Mouse (Mus musculus): ENCODE data around the gene Rab25. TPM values are rescaled to one million over a fixed set of nuclear protein-coding genes. Genes with fewer than 3 reads are reported as not detected.
"Not testable (repeated sequence)": the region's sequence is repeated elsewhere in the genome, so short reads cannot be mapped to it uniquely, and the experiment has no call there.

Gene Rab25
- total RNA-seq (2021): not detected in 2 replicates
- long read RNA-seq, partial matches to known transcripts: 1 of 1 reads
- long read RNA-seq, other reads (novel, unspliced or antisense): 0 of 1 reads

DNA sequence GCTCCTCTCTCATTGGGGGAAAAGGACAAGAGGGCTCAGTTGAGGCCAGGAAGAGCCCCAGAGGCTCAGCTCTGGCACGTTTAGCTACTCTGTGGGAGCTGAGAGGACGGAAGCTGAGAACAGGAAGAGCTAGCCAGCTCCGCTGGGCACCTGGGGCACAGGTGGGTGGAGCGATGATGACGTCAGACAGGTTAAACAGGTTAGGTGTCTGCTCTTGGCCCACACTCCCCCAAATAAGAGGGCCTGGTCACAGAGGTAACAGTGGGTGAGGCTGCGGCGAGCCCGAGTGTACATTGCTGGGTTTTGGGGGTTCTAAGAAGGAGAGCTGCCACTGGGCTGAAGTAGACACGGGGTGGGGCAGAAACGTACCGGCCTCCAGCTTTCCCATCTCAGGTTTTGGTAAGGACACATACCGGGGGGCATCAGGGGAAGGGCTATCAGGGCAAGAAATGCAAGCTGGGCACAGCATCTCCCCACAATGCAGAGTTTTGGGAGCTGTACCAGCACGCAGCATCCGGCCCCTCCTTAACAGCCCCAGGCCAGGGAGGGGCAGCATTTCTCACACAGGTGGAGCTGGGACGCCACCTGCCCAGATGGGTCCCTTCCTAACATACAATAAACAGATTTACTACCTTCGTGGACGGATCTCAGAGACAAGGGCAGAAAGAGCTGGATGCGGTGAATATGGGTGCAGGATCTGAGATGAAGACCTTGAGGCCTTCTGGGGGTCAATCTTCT, at the start of gene Rab25:
Gene Rab25 (minus strand): TSS at position 121 of the 738 bp plus-strand sequence.
- DNase-seq: no peak

DNA sequence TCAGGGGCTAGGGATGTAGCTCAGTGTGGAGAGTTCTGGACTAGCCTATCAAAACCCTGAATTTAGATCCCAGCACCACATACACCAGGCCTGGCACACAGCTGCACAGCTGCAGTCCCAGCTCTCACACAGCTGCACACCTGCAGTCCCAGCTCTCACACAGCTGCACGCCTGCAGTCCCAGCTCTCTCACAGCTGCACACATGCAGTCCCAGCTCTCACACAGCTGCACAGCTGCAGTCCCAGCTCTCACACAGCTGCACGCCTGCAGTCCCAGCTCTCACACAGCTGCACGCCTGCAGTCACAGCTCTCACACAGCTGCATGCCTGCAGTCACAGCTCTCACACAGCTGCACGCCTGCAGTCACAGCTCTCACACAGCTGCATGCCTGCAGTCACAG, 48.4 kb upstream of the Rab25 start:
- DNase-seq: not testable (repeated sequence)

DNA sequence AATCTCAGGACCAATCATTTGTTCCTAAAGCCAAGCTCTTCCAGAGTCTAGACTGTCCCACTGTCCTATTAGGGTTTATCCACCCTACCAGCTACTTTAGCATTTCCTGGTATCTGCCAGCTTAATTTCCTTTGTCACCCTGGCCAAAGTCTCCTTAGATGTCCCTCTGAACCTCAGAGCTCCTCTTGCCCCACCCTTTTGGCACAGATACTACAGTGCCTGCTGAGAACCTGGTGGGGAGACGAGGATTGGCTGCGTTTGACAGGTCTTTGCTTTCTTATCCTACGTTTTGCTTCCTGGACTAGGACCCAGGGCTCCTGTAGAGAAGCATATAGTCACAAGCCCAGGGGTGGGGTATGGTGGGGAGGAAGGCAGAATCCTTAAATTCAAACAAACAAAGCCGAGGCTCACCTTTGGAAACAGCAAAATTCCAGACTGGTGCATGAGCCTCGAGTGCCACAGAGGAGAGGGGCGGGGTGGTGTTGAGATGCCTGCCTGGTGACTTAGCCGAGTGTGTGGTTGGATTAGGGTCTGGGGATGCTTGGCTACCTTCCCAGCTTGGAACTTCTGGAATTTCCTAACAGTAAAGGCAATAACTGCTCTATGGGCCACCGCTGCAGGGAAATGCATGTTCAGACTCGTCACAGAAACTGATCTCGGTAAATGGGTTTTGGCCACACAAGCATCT, 45.9 kb upstream of the Rab25 start:
- DNase-seq: no peak

- no peak for DNase-seq
Observed at GRCm38 (mm10) chr3:88592942-88593576, 45.0 kb upstream of the Rab25 start.

- no peak for DNase-seq
Observed at GRCm38 (mm10) chr3:88591950-88592731, 44.0 kb upstream of the Rab25 start.

DNA sequence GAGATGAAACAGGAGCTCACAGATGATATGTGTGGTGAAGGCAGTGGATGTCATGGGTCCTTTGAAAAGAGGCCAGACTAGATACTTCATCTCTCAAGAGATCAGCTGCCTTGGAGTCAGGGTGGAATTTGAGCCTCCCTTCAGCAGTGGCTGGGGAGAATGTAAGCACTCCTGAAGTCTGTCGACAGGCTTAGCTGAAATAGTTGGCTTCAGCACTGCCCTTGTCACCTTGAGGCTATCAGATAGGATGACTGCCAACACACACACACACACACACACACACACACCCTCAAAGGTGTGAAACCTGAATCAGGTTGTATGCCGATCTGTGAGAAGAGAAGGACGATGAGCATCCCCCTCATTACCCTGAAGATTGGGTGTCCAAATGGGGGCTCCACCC, 42.9 kb upstream of the Rab25 start:
- no peak for DNase-seq

DNA sequence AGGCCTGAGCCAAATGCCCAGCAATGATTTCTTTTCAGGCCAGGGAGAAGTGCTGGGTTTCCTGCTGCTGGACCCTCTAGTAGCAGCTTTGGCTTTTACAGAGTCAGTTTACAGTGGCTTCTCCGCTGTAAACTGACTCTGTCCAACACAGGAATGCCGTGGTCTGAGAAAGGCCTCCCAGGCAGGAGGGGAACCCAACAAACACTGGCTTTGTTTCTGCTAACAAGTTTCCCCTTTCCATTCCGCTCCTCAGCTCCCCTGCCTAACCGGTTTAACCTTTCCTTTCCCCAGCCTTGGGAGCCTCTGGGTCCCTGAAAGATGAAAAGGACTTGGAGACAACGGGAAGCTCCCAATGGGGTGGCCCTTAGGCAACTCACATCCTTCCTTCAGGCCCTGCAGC, 42.1 kb upstream of the Rab25 start:
- no peak for DNase-seq

- no peak for DNase-seq
Observed at GRCm38 (mm10) chr3:88586640-88587039, 38.5 kb upstream of the Rab25 start.

GRCm38 (mm10) chr3:88585769-88586168, 37.7 kb upstream of the Rab25 start:
- no peak for DNase-seq

DNA sequence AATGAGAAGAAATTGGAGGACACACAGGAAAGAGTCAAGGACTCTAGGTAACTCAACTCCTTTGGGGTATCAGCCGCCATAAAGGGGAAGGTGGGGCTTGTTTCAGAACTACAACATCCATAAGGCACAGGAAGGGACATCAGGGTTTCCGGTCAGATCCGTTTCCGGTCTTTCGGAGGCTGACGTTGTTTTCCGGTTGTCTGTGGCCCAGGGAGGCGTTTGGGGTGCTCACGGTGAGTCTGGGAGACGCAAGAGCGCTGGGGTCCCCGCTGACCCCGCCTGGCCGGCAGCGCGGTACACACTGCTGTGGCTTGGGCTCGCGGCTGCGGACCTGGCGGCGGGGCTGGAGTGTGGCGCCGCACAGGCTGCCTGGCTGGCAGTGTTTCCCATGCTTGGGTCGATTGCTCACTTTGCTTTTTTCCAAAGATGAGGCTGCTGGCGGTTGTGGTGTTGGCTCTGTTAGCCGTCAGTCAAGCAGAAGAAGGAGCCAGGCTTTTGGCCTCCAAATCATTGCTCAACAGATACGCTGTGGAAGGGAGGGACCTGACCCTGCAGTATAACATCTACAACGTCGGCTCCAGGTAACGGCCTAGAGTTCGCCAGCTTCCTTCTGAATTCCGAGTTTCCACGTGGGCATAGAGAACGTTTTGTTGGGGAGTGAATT, 31.5 kb upstream of the Rab25 start:
- DNase-seq: peak; percentile 69

DNA sequence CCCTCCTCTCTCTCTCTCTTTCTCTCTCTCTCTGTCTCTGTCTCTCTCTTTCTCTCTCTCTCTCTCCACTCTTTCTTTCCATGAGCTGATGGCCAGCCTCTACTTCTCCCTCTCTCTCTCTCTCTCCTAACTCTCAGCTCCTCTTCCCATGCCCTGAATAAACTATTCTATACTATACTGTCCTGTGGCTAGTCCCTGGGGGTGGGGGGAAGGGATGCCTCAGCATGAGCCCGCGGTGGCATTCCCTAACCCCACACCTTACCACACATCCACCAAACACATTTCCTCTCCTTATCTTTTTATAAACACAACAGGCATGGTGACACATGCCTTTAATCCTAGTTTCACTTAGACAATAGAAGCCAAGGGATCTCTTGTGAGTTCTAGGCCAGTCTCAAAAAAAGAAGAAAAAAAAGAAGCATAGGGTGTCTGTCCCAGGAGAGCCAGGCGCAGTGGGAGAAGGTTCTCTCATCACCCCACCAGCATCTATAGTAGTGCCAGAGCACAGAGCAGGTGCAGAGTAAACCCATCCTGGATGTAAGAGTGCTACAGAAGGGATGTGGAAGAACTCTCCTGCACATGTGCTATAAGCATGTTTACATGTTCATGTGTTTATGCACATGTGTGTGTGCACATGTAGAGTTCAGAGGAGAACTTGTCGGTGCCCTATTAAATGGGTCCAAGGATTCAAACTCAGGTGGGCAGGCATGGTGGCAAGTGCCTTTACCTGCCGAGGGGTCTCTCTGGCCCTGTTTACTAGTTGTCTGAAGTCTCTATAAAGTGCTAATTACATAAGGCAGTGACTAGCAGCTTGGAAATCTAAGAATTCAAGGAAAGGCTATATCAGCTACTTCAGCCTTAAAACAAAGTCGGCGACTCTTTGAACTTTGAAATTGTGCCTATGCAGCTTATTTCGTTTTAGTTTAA, 30.7 kb upstream of the Rab25 start:
- no peak for DNase-seq

- DNase-seq: not testable (repeated sequence)
Observed at GRCm38 (mm10) chr3:88577846-88578245, 29.7 kb upstream of the Rab25 start.

DNA sequence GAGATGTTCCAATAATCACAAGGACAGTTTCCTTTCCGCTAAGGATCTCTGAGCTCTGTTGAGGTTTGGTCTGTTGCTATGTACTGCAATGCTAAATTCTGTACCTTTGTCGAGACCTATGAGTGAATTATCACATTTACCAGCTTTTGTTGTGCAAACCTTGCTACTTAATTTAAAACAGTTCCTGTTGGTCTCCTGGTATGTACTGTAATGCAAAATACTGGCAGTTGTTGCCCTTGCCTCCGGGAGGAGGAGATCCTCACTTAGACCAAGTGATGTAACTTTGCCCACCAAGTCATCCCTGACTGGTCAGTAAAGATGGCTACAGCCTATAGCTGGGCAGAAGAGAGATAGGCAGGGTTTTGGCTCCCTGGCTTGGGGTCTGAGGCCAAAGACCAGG, 27.4 kb upstream of the Rab25 start, which contains the start of gene Ssr2:
Gene Ssr2 (plus strand): TSS at position 337 of the 400 bp plus-strand sequence.
- no peak for DNase-seq

DNA sequence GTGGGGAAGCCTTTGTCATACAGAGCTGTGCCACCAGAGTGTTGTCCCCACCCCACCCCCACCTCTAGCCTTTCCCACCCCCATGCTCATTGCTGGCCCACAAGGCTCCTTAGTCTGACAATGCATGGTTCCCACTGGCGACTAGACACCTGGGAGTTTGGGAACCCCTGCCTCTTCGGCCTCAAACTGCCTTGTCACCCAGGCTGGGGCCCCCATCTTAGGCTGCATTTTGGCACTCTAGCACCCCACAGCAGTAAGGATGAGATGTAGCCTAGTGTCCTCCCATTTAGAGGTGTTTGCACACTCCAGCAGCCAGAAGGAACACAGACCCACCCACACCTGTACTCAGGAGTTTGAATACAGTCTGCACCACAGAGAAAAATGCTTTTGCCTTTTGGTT, 25.7 kb upstream of the Rab25 start:
- no peak for DNase-seq

GRCm38 (mm10) chr3:88572835-88573234, 24.7 kb upstream of the Rab25 start:
- no peak for DNase-seq

GRCm38 (mm10) chr3:88571856-88572255, 23.8 kb upstream of the Rab25 start:
- no peak for DNase-seq

DNA sequence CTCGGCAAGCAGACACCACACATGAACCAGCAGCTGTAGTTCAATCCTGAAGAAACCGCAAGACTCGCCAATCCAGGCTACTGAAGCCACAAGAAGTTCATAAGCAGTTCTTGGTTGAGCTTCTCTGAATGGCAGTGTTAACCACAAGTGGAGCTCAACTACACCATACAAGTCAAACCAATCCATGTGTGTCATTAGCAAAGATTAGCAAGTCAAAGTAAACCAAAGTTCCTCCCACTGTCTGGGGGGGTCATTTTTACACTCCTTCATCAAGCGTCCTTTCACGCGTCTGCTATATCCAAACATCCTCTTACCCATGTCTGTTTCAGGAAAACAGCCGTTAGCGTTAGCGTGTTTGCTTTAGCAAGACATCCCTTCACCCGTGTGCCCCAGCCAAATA, 22.2 kb upstream of the Rab25 start:
- DNase-seq: no peak

GRCm38 (mm10) chr3:88569694-88570093, 21.6 kb upstream of the Rab25 start:
- DNase-seq: peak; percentile 42

DNA sequence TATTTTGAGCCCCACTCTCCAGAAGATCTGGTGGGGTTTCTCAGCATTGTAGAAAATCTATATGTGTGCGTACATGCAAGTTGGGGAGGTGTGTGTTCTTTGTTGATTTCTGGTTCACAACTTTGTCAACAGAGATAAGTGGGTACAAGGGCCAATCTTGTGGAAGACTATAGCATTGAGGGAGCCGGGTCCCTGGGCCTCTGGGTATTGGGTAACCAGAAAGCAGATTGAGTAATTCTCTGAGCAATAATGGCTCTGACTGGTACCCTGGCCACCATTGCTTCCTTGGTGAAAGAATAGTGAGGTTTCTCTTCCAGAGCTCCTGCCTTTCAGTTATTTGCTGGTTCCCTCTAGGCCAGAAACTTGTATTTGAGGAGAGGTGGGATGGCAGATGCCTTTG, 21.0 kb upstream of the Rab25 start:
- DNase-seq: no peak

DNA sequence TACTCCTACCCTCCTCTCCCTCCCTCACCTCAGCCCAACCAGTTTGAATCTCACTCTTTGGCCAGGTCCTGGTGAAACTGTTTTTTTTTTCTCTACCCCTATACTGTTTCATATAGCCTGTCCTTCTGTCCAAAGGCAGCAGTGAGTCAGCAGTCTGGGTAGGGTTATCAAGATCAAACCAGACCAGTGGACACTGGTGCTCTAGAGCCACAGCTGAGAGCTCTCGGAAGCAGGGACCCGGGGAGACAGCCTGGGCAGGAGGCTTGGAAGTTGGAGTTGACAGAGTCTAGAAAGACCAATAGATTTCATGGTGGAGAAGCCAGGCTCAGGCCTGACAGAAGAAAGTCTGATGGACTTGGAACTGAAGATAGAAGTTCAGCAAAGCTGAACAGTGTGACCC, 20.5 kb upstream of the Rab25 start:
- no peak for DNase-seq

DNA sequence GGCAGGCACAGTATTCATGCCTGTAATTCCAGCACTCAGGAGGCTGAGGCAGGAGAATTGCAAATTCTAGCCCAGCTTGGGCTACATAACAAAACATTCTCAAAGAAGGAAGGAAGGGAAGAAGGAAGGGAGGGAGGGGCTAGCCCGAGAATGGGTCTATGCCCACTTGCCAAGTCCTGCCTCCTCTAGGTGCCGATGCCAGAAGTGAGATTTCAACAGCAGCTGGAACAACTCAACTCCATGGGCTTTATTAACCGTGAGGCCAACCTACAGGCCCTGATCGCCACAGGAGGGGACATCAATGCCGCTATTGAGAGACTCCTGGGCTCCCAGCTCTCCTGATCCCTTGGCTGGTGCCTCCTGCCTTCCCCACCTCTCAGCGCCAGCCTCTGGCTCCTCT, 19.8 kb upstream of the Rab25 start:
- DNase-seq: no peak

Measured in adrenal gland, postnatal 25 days (tissue).